Mouse (Mus musculus) embryonic facial prominence, embryonic 14.5 days (tissue): ENCODE measurements around the gene E130208F15Rik. TPM values are rescaled to one million over a fixed set of nuclear protein-coding genes. Genes with fewer than 3 reads are reported as not detected.

ENCODE experiments used
- ATAC-seq: fragments of 200-750 bp; cut with Nextera tagmentation; 2 replicates; pipeline ENCODE4 v1.8.0; 2017; ENCODE audit warnings: low read depth, moderate number of reproducible peaks, moderate TSS enrichment
- DNase-seq: peaks from one replicate; pipeline ENCODE4 v3.0.0-alpha.2; 2015; ENCODE audit warnings: low spot score
- H3K27ac ChIP-seq: fragments of 300-500 bp; sonication (generic); replicated peaks from 2 replicates; pipeline ENCODE4 v1.5.1; 2014; ENCODE audit warnings: low read depth, mild to moderate bottlenecking, low read length, moderate library complexity
- H3K27me3 ChIP-seq: fragments of 300-500 bp; sonication (generic); replicated peaks from 2 replicates; pipeline ENCODE4 v1.6.1; 2014; ENCODE audit warnings: low read length; ENCODE audit not compliant: control insufficient read depth, insufficient read depth
- H3K36me3 ChIP-seq: fragments of 300-500 bp; sonication (generic); 2 replicates; pipeline ENCODE4 v1.6.1; 2014; ENCODE audit warnings: low read length, mixed read lengths; ENCODE audit not compliant: control insufficient read depth, insufficient read depth
- H3K4me1 ChIP-seq: fragments of 300-500 bp; sonication (generic); 2 replicates; pipeline ENCODE4 v1.6.1; 2014; ENCODE audit warnings: antibody characterized with exemption, low read length; ENCODE audit not compliant: control insufficient read depth, insufficient read depth
- H3K4me2 ChIP-seq: fragments of 300-500 bp; sonication (generic); 2 replicates; pipeline ENCODE4 v1.6.1; 2014; ENCODE audit warnings: low read depth, mild to moderate bottlenecking, low read length, moderate library complexity, mixed read lengths
- H3K4me3 ChIP-seq: fragments of 300-500 bp; sonication (generic); 2 replicates; pipeline ENCODE4 v1.5.1; 2014; ENCODE audit warnings: low read depth, mild to moderate bottlenecking, low read length
- H3K9ac ChIP-seq: fragments of 300-500 bp; sonication (generic); 2 replicates; pipeline ENCODE4 v1.6.1; 2014; ENCODE audit warnings: low read depth, mild to moderate bottlenecking, low read length, moderate library complexity, mixed read lengths
- H3K9me3 ChIP-seq: fragments of 300-500 bp; sonication (generic); 2 replicates; pipeline ENCODE4 v1.6.1; 2016; ENCODE audit warnings: low read length; ENCODE audit not compliant: control insufficient read depth
- whole genome bisulfite sequencing: fragments of 180-500 bp; shearing (Covaris S2); extraction: QIAGEN DNeasy Blood & Tissue Kit; methylation state at CpG from one replicate; pipeline ENCODE4 v1.1.7; 2014; 5-methylcytosine and 5-hydroxymethylcytosine counted together
- polyA plus RNA-seq: library from polyadenylated mRNA; unstranded; fragments of >200 nt; fragmentation: Nextera tagmentation; extraction: Ambion mirVana; gene quantifications from 2 replicates; pipeline ENCODE4 v1.2.1, GENCODE M21; 2014

E130208F15Rik gene
- polyA plus RNA-seq, 1 experiment from 2014 or later = not detected

DNA sequence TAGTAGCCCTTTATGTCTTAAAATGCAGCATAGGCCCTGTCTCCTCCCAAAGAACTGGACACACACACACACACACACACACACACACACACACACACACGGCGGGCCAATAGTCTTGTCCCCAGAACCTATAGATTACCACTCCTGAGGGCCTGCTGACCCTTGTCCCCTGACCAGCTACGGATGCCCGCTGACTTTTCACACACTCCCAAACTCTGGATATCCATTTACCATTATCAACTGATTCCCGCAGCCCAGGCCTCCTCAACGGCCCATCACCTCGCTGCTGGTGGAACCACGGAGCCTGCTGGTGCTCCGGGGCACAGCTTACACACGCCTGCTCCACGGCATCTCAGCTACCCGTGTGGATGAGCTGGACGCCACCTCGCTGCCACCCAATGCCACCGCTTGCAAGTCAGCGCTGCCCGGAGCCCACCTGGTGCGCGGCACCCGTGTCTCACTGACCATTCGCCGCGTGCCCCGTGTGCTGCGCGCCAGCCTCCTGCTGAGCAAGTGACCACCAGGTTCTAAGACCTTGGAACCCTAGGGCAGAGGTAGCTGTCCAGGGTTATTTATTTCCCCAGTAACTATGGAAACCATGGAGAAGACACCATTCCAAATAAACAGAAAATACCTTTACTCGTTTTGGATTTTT, 7.7 kb upstream of the E130208F15Rik start:
- no peak overlapping the region for H3K9ac ChIP-seq
- no peak overlapping the region for H3K27ac ChIP-seq
- no peaks in the 10 kb centered on the region for H3K27me3 ChIP-seq
- DNase-seq = no peak
- H3K9me3 ChIP-seq = no peaks in the 10 kb centered on the region
- 0 out of 2 replicates have a peak, but pooled peaks cover 18% of the 10 kb centered on the region for H3K36me3 ChIP-seq
- no peak overlapping the region for H3K4me3 ChIP-seq
- peaks cover 14% of the 10 kb centered on the region; the same call in 1 of the 2 replicates for H3K4me1 ChIP-seq
- no peak for ATAC-seq
- 44% methylated on average over 25 of the region's 27 CpGs for WGBS
- H3K4me2 ChIP-seq = no peak overlapping the region

DNA sequence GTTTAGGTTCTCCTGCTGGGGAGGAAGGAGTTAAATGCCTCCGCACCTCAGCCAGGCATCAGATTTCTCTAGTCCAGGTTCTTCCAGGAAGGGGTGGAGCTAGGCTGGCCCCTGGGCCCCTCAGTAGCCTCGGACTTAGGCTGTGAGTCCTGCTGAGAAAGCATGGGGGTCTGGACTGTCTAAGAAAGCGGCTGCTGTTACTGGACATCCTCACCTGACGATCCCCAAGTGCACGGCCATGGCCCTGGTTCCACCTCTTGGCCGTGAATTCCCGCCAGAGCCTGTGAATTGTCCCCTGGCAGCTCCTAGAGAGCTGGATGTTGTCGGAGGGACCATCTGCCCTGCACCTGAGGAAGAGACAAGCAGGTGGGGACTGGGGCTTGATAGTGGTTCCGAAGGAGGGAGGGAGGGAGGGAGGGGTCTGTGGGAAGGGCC, 6.8 kb upstream of the E130208F15Rik start, which contains the start of gene Syne4:
Gene Syne4, plus strand, starts transcription at position 87 of the 435 bp plus-strand sequence.
- H3K27ac ChIP-seq = peak within 1 kb of the TSS; percentile 52; the same call in 1 of the 2 replicates
- under 1% methylated on average over 9 of the region's 9 CpGs for WGBS
- H3K36me3 ChIP-seq = 0 out of 2 replicates have a peak, but pooled peaks cover 18% of the 10 kb centered on the region

DNA sequence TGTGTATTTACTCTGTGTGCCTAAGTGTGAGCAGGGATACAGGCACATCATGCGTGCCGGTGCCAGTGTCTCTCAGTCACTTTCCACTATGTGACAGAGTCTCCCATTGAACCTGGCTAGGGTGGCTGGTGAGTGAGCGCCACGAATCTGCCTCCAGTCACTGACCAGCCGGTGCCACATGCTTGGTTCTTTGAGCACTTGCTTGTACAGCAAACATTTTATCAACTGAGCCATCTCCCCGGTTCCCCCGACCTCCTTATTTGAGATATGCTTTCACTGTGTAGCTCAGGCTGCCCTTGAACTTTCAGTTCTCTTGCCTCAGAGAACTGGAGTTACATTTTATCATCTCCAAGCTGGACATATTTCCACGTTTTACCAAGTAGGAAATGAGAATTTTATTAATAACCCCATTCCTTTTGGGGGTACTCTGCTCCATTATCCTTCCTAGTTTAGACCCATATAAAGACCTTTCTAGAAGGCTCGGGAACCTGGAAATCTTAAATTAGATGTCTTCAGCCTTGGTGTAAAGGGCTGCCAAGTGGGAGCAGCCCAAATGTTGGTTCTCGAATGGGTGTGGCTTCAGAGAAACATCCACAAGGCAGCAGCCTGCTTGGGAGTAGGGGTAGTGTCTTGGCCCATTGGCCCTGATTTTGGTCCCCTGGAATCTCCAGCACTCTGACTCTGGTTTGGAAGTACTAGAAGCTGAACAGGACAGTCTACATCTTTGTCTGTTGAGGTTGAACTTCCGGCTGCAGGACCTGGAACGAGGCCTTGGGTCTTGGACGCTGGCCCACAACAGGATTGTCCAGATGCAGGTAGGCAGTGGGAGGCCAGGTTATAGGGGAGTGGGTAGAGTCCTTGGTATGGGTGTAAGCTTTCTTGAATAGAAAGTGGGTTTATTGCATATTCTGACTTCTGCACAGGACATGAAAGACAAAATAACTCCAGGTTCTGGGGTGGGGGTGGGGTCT, 5.7 kb upstream of the E130208F15Rik start:
- WGBS = 70% methylated on average over 13 of the region's 13 CpGs
- no peak for ATAC-seq
- no peaks in the 10 kb centered on the region for H3K9me3 ChIP-seq
- H3K4me2 ChIP-seq = peak overlapping the region; percentile 56
- peak overlapping the region; percentile 46 for H3K4me3 ChIP-seq
- 0 out of 2 replicates have a peak, but pooled peaks cover 18% of the 10 kb centered on the region for H3K36me3 ChIP-seq
- H3K27ac ChIP-seq = no peak overlapping the region
- DNase-seq = no peak
- H3K4me1 ChIP-seq = peaks cover 7% of the 10 kb centered on the region
- peak overlapping the region; percentile 68; the same call in 1 of the 2 replicates for H3K9ac ChIP-seq
- no peaks in the 10 kb centered on the region for H3K27me3 ChIP-seq

More for the DNA sequence above, 6.8 kb upstream of the E130208F15Rik start, which contains the start of gene Syne4:
- Histone ChIP-seq H3K4me1 (peaks cover 9% of the 10 kb centered on the region; the same call in 1 of the 2 replicates), H3K4me2 (peak within 1 kb of the TSS; percentile 56), H3K9me3 (no peaks in the 10 kb centered on the region), H3K4me3 (peak within 1 kb of the TSS; percentile 46), H3K27me3 (no peaks in the 10 kb centered on the region), H3K9ac (peak within 1 kb of the TSS; percentile 68)
- peak; percentile 72 for DNase-seq
- ATAC-seq = peak; percentile 75

- Histone ChIP-seq H3K9me3 (no peaks in the 10 kb centered on the region), H3K9ac (no peak overlapping the region), H3K27ac (no peak overlapping the region), H3K4me2 (no peak overlapping the region), H3K27me3 (no peaks in the 10 kb centered on the region), H3K4me1 (peaks cover 13% of the 10 kb centered on the region), H3K4me3 (no peak overlapping the region), H3K36me3 (0 out of 2 replicates have a peak, but pooled peaks cover 5% of the 10 kb centered on the region)
- ATAC-seq = no peak
- no peak for DNase-seq
- 87% methylated on average over 3 of the region's 3 CpGs for WGBS
These were observed 3.4 kb upstream of the E130208F15Rik start for GRCm38 (mm10) chr7:30318142-30318541.

DNA sequence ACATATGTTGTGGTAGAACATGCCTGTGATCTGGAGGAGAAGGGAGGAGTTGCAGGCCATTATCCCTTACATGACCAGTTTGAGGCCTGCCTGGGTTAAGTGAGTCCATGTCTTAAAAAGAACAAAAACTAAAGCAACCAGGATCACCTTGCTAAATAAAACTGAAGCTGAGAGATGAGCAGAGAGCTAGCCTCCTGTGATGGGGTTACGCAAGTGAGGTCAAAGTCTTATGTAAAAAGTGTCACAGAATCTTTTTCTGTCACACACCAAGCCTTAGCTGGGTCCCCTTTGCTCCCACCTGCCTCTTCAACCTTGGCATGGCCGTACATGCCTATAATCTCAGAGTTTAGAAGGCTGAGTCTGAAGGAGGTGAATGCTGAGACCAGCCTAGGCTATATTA, 594 bp upstream of the E130208F15Rik start:
- Histone ChIP-seq H3K4me2 (peak overlapping the region; percentile 82), H3K36me3 (0 out of 2 replicates have a peak, but pooled peaks cover 5% of the 10 kb centered on the region), H3K9me3 (no peaks in the 10 kb centered on the region), H3K9ac (no peak overlapping the region), H3K4me1 (peaks cover 8% of the 10 kb centered on the region; the same call in 1 of the 2 replicates), H3K27me3 (no peaks in the 10 kb centered on the region), H3K4me3 (peak overlapping the region; percentile 89), H3K27ac (no peak overlapping the region)
- DNase-seq (no peak), ATAC-seq (no peak)
- 79% methylated on average over 2 of the region's 2 CpGs for whole genome bisulfite sequencing

GRCm38 (mm10) chr7:30322285-30322667, 736 bp downstream of the E130208F15Rik start:
- H3K27ac ChIP-seq = peak overlapping the region; percentile 89
- WGBS = under 1% methylated on average over 19 of the region's 20 CpGs
- no peaks in the 10 kb centered on the region for H3K9me3 ChIP-seq
- H3K4me2 ChIP-seq = peak overlapping the region; percentile 82
- no peaks in the 10 kb centered on the region for H3K27me3 ChIP-seq
- peak overlapping the region; percentile 89 for H3K4me3 ChIP-seq
- H3K4me1 ChIP-seq = peaks cover 8% of the 10 kb centered on the region; the same call in 1 of the 2 replicates
- H3K36me3 ChIP-seq = 0 out of 2 replicates have a peak, but pooled peaks cover 3% of the 10 kb centered on the region
- peak overlapping the region; percentile 89 for H3K9ac ChIP-seq
- ATAC-seq (peak; percentile 99), DNase-seq (peak; percentile 99)

DNA sequence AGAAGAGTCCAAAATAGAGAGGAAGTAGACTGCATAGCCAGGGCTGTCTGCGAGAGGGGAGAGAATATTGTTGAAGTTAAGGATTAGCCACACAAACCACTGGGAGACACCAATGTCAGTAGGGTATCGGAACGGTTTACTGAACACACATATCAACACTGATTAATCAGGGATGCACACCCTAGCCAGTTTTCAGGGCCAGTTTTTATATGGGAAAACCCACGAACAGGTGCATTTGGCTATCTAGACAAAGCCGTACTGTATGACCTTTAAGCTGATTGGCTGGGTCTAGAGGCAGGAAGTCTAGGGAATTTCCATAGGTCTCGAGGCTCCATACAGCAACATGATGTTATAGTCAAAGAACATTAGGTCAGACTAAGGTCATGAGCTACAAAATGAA, 1.3 kb downstream of the E130208F15Rik start:
- H3K9ac ChIP-seq = peak overlapping the region; percentile 55
- no peak for ATAC-seq
- 36% methylated on average over 6 of the region's 6 CpGs for WGBS

DNA sequence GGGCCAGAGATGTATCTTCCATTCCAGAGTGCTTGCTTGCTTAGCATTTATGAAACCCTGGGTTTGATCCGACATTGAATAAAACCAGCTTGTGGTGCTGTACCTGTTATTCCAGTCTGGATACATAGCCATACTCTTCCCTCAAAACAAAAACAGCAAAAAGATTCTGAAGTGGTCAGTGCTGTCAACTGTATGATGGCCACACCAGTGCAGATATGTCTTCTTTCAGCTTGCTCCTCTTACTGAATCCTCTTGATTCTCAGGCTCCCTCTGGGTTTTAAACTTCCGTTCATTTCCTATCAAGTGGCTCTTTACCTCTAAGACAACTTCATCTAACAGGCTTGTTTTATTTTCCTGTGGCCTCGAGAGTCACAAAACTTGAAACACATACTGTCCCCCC, 2.3 kb downstream of the E130208F15Rik start, which contains the start of gene Sdhaf1:
Gene Sdhaf1, minus strand, starts transcription at position 101 of the 400 bp plus-strand sequence.
- peak within 1 kb of the TSS; percentile 89 for H3K27ac ChIP-seq
- no peaks in the 10 kb centered on the region for H3K36me3 ChIP-seq
- peaks cover 8% of the 10 kb centered on the region; the same call in 1 of the 2 replicates for H3K4me1 ChIP-seq
- WGBS = 79% methylated on average over 3 of the region's 3 CpGs
- H3K4me3 ChIP-seq = peak within 1 kb of the TSS; percentile 89
- DNase-seq = no peak
- H3K4me2 ChIP-seq = peak within 1 kb of the TSS; percentile 82
- H3K9ac ChIP-seq = peak within 1 kb of the TSS; percentile 55
- no peaks in the 10 kb centered on the region for H3K9me3 ChIP-seq
- ATAC-seq = no peak
- no peaks in the 10 kb centered on the region for H3K27me3 ChIP-seq

More for the DNA sequence above, 1.3 kb downstream of the E130208F15Rik start:
- Histone ChIP-seq H3K4me2 (peak overlapping the region; percentile 82), H3K27ac (peak overlapping the region; percentile 89), H3K27me3 (no peaks in the 10 kb centered on the region), H3K4me1 (peaks cover 8% of the 10 kb centered on the region; the same call in 1 of the 2 replicates), H3K4me3 (peak overlapping the region; percentile 89), H3K36me3 (no peaks in the 10 kb centered on the region), H3K9me3 (no peaks in the 10 kb centered on the region)
- no peak for DNase-seq
